Mouse (Mus musculus) thymus, postnatal 14 days (tissue): ENCODE results near the gene Plcb1.

ENCODE experiments used
- DNase-seq: peaks from one replicate; pipeline ENCODE4 v3.0.0; 2021

Gene Plcb1

DNA sequence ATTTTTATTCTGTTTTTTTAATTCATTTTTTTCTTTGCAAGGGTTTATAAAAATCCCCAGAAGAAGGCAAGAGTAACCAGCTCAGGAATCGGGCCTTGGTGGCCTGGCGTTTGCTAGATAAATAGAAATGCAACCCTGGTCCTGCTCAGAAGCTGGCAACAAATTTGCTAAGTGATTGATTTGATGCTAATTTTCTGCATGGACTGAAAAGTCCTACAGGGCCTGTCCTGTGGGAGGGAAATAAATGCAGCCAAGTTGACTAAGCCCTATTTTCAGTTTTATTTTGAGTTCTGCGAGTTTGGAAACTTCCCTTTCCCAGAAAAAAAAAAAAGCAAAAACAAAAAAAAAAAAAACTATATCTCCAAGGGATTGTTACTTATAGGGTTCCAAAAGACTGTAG is 433.5 kb downstream of the Plcb1 start:
- no peak for DNase-seq

GRCm38 (mm10) chr2:135225604-135226025 is 439.7 kb downstream of the Plcb1 start:
- no peak for DNase-seq

DNA sequence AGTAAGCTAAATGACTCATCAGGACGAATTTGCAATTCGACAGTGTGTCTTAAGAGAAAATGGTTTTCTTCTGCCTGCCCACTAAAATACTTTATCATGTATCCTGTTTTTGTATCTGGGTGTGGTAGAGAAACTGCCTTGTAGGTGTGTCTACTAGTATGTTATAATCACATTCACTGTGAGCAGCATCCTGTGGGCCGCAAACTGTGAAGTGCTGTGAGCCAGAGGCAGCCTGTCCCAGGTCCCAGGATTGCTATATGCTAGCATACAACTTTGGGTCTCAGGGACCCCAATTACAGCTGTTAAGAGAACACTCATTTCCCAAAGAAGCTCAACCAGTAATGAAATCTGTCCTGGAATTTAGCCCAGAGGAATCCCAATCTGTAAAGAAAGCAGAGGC is 444.4 kb downstream of the Plcb1 start:
- no peak for DNase-seq

GRCm38 (mm10) chr2:135242662-135243316 is 456.9 kb downstream of the Plcb1 start:
- no peak for DNase-seq

GRCm38 (mm10) chr2:135243764-135244163 is 457.9 kb downstream of the Plcb1 start:
- no peak for DNase-seq

- no peak for DNase-seq
These were observed 464.1 kb downstream of the Plcb1 start for GRCm38 (mm10) chr2:135249925-135250324.

GRCm38 (mm10) chr2:135251821-135252315 is 466.0 kb downstream of the Plcb1 start:
- no peak for DNase-seq

DNA sequence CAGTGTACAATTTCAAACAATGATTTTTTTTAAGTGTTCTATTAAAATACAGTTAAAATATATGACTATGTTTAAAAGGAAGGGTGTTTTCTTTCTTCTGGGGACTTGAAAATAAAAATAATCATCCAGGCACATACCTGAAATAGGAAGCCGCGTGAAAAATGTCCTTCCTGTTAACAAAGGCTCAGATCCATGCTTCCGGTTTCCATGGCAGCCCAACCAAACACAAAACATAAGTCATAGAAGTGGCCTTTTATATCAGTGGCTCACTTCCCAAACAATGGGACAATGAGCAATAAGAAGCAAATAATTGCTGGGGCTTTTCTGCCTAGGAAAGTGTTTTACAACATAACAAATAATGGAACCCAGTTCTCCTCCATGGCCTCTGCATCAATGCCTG is 473.3 kb downstream of the Plcb1 start:
- DNase-seq, result no peak

DNA sequence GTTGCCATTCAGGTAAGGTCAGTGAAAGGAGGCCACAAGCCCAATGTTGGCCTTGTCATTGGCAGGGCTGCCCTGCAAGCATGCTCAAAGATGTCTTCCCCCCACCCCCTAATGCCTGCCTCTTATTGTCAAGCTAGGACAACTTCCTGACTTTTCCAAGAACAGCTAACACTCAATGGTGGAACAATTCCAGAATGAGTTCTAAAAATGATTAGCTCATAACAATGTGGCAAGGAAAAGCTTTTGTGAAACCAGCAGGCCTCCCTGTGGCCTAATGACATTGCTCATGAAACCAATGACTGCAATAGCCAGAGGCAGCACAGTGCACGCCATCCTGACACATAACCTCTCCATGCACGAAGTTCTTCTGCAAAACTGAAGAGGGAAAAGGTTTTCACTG is 478.1 kb downstream of the Plcb1 start:
- no peak for DNase-seq

- DNase-seq, result no peak
These were observed 489.1 kb downstream of the Plcb1 start for GRCm38 (mm10) chr2:135274949-135275348.

DNA sequence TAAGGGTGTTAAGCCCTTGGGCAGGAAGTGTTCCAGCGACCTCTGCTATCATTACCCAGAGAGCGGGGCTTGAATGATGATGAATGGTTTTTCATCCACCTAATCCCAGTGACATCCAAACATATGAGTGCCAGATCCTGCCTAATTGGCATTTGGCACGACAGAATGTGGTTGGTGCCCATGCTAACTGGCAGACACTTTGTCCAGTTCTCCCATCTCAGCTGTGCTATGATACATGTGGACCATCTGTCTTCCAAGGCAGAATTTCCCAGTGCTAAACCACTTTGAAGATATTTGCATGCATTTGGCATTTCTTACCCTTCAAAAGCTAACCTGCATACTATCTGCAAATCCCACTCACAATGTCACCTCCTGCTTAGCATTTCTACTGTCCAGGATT is 492.6 kb downstream of the Plcb1 start:
- no peak for DNase-seq

DNA sequence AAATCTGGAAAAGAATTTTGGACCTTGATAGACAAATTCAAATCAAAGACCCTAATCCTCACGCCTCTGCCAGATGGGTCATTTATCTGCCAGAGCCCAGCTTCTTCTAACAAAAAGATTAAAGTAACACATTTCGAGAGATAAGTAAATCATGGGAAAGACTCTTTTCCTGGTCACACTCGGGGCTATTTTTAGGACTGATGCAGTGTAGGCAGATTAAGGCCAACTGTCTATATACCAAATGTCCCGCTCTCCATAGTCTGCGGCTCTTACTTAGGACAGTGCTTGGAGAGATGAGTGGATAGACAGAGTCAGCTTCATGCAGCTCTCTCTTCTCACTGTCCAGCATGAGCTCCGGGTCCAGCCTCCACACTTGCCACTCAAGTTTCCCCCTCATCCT is 493.2 kb downstream of the Plcb1 start:
- no peak for DNase-seq

GRCm38 (mm10) chr2:135283783-135284182 is 497.9 kb downstream of the Plcb1 start:
- no peak for DNase-seq

- DNase-seq, result no peak
These were observed 510.4 kb downstream of the Plcb1 start for GRCm38 (mm10) chr2:135296184-135296769.

GRCm38 (mm10) chr2:135300480-135300879 is 514.6 kb downstream of the Plcb1 start:
- DNase-seq, result no peak

DNA sequence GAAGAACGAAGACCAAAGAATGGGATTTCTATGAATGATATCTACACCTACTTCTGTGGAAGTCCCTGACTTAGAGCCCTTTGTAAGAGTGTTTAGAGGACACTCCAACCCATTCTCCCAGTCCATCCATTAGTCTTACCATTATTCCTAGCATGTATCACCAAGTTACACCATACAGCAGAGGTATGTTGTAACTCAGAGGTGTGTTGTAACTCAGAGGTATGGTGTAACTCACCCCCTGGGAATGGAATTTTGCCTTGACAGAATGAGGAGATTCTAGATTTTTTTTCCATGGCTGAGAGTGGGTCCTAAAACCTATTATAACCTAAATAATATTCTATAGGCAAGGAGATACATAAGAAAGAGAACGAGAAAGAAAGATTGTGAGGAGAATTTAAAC is 516.6 kb downstream of the Plcb1 start:
- DNase-seq, result no peak

DNA sequence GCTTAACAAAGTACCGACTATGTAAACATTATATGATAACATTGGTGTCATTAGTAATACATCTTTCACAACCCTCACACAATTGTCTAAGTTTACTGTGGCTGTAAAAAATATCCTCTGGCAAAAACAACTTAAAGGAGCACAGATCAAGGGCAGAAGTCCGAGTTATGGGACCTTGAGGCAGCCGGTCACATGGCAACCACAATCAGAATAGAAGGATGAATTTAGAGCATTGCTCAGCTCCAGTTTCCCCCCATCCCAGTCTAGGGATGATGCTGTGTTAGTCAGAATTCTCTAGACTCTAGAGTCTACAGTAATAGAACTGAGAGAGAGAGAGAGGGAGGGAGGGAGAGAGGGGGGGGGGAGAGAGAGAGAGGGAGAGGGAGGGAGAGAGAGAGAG is 519.3 kb downstream of the Plcb1 start:
- no peak for DNase-seq

DNA sequence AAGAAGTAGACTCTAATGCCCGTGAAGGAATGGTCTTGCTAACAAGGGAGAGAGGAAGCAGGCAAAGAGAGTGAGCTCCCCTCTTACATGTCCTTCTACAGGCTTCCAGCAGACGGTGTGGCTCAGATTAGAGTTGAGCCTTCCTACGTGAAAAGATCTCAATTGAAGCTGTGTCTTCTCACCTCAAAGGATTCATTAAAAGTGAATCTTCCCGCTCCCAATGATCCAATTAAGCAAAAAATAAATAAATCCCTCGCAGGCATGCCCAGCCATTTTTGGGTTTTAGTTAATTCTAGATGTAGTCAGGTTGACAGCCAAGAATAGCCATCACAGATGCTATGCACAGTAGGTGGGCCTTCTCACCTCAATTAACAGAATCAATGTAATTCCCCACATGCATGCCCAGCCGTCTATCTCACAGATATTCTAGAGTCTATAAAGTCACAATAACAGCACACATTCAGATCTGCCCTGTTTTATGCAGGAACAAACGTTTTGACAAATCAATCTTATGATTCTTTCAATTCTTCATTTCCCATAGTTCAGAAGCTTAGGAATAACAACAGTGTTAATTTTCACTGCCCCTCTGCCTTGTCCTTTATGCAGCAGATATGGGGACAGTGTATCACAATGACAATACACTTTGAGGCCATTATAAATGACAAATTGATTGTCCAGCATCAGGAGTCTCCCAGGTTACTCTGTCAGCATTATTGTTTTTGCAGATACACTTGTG is 520.0 kb downstream of the Plcb1 start:
- DNase-seq, result no peak

- DNase-seq, result no peak
These were observed 520.6 kb downstream of the Plcb1 start for GRCm38 (mm10) chr2:135306472-135306771.

GRCm38 (mm10) chr2:135307787-135308186 is 521.9 kb downstream of the Plcb1 start:
- no peak for DNase-seq

DNA sequence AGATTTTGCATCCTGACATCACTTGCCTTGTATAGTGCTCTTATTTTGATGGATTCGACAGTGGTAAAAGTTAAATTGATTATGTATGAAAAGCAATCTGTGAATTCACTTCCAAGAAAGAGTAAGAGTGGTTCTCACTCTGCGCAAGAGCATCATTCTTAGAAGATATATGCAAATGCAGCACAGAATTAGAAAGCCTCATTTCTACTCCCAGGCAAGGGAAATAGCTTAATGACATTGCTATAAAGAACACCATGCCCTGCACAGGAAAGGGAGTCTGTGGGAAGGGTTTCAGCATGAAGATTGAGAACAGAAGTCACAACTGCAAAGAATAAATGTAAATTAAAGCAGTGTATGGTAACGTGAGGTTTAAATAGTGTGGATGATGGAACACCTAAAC is 530.1 kb downstream of the Plcb1 start:
- no peak for DNase-seq

GRCm38 (mm10) chr2:135318136-135318535 is 532.3 kb downstream of the Plcb1 start:
- no peak for DNase-seq

- no peak for DNase-seq
These were observed 537.5 kb downstream of the Plcb1 start for GRCm38 (mm10) chr2:135323276-135323954.

- DNase-seq, result peak; percentile 25
These were observed 538.1 kb downstream of the Plcb1 start for GRCm38 (mm10) chr2:135323955-135324302.
